Mouse (Mus musculus): ENCODE results near the gene Rgs7.

Gene Rgs7

DNA sequence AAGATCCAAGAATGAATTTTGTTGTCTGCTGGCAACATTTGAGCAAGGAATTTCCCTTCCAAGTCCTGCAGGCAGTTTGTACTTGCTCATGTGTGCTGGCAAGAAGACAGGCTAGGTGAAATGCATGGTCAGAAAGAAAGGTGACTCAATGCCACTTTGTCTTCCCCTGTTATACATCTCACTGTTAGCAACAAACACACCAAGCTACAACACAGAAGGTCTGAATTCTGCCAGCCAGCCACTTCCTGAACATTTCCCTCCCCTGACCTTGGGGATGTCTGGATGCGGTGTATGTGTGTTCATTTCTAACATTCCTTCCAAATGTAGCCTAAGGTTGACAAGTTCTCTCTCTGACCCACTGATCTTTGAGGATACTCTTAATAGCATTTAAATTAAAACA lies 191.4 kb downstream of the Rgs7 start:
- DNase-seq (ENCODE audit: low spot score in 2 of 2) = no peak

DNA sequence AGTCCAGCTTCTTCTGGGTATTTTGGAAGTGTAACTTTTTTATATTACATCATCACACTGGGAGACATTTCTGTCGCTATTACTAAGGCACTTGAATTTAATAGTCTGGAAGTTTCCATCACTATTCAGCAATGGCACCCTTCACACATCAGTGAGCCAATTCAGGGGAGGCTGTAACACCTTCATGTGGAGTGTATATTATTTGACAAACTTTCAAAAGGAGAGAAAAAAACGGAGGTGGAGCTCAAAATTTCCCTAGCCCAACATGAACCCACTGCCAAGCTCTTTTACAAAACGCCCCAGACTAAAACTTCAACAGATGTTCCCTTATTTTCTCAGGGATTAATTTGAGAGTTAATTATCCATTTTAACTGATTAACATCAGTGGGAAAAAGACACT lies 191.9 kb downstream of the Rgs7 start:
- DNase-seq (ENCODE audit: low spot score in 2 of 2) = no peak

DNA sequence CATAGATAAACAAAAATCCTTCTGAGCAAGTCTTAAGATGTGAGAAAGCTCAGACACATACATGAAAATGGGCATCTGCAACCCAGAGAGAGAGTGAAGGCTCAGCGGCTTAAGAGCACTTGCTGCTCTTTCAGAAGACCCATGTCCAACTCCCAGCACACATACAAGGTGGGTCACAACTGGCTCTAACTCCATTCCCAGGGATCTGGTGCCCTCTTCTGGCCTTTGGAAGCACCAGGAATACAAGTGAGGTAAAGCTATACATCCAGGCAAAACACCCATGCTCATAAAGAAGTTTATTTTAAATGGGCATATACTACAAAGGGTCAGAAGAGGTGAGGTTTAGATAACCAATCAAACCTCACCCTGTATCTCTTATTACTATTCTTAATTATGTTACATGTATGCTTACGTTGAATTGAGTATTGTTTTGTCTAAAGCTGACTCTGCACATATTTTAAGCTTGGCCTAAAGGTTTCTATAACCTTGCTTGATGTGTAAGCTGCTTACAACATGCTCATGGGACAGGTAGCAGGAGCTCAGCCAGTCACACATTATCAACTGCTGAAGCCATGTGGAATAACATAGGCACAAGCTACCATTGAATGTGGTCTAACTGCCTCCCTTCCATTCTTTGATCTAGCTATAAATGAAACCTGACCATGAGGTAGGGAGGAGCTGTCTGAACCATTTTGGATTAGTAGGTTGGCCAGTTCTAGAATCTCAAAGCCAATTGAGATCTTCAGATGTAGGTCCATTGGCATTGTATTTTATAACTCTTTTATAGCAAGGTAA lies 192.5 kb downstream of the Rgs7 start:
- DNase-seq (ENCODE audit: low spot score in 2 of 2) = no peak

DNA sequence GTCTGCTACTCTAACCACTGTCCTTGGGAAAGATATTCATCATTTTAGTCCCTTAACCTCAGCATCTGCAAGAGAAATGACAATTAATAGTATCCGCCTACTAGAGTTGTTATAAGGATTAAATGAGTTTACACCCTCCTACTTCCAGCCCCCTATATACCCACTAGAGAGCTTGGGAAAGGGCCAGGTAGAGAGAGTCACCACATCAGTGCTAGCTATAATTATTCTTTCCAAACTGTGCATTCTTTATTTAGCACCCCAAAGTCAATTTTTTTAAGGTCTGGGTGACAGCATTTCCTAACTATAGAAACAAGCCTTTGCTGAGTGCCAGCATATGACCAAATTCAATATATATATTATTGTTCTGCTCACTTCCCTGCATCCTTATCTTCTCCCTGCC lies 195.4 kb downstream of the Rgs7 start:
- DNase-seq (ENCODE audit: low spot score in 2 of 2) = no peak

DNA sequence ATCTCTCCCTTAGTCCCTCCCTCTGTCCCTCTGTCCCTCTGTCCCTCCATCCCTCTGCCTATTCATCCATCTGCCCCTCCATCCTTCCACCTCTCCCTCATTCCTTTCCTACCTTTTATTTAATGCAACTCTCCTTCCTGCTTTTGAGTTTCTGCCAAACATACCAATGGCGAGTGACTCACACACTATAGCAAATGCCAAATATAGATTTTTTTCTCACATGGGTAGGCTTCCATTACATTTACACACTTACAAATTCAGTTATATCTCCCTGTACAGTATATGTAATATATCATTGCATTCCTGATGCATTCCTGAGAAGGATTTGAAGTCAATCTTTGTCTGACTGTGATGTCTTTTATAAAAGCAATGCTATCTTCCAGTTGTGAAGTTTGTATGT lies 202.2 kb downstream of the Rgs7 start:
- DNase-seq (ENCODE audit: low spot score in 2 of 2) = no peak

DNA sequence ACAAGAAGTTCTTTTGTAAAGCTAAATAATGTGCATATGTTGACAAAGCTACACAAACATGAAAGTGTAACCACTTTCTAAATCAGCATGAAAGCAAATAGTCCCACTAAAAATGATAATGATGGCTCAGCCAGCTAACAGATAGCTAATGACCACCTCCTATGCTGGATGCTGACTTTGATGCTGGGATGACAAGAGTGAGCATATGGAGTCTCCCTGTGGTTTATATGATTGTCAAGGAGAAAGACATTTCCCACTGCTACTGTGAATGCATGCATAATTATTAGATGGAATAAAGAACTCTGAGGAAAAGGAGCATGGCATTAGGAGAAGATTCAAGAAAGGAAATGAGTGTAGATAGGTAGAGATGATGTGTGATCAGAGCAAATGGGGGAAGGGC lies 230.0 kb downstream of the Rgs7 start:
- no peak for DNase-seq (ENCODE audit: low spot score in 2 of 2)

DNA sequence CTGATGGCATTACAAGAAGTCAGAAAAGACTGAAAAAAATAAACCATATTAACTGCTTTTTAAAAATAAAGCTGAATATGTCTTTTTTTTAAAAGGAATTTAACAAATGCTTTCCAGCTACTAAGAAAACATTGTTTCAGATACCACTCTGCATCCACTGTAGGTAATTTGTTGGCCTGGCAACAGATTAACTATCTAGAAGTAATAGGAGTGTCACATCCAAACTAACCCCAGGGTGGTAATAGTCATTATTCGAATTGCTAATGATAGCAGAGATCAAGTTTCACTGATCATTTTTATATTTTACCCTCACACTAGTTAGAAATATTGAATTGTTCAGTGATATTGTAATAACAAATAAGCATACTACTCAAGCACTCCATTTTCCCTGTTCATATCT lies 232.9 kb downstream of the Rgs7 start:
- no peak for DNase-seq (ENCODE audit: low spot score in 2 of 2)

DNA sequence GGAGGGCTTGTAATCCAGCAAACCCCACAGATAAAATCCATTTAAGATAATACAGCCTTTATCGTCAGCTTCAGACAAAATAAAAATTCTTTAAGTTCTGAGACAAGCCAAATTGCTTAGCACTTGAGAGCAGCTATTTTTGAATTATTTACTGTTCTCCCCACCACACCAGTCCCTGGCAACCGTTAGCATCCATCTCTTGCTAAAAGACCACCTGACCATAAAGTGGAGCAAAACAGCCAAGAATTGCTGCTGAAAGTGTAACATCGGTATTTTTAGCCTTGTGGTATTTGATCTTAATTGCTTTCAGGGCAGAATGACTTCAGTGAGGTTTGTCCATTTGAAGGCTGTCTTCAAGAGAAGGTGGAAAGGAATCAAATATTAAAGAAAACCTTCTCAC lies 237.1 kb downstream of the Rgs7 start:
- DNase-seq (ENCODE audit: low spot score in 2 of 2) = no peak

DNA sequence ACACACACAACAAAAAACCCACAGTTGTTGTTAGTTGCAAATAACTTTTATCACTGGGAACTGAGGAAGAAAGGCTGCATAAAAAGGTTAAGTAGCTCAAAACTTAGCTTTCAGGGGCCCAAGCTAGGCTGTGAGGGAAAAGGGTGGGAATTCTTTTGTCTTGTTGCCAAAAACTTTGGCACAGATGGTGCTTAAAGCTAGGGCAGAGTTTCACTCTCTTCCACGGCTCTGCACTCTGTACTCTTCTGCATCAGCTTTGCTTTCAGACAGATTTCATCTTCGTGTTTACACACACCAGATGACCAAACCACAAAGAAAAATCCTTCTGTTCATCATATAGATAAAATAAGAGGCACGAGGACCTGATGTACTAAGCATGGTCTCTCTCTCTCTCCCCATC lies 237.6 kb downstream of the Rgs7 start:
- DNase-seq (ENCODE audit: low spot score in 2 of 2) = no peak

DNA sequence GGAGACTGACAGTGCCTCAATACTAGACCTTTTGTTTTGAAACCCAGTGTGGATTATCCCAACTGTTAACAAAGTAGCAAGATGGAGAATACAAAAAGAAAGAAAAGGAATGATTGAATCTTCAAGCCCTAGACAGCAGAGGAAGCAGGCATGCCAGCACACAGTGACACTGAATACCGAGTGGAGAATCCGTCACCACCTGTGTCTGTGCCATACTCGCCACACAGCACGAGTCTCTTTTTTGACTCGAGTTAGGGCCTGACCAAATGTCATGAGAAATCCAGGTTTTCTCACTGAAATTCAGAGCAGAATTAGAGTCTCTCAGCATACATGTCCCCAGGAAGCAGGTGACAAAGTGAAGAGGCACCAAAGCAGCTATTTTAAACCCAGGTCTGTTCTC lies 250.2 kb downstream of the Rgs7 start:
- no peak for DNase-seq (ENCODE audit: low spot score in 2 of 2)

DNA sequence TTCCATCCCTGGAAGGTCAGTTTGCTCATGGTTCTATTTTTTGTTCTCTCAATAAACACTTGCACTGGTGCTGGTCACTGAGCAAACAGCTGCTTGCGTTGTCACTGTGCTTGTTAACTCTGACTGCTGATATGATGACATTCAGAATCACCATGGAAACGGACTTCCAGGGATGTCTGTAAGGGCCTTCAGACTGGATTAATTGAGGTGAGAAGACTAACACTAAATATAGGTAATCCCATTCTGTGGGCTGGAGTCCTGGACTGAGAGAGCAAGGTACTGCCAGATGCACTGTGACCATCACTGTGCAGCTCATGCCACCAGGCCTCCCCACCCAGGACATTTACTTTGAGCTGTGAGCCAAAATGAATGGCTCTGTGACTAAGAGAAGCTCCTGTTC lies 252.2 kb downstream of the Rgs7 start:
- no peak for DNase-seq (ENCODE audit: low spot score in 2 of 2)

DNA sequence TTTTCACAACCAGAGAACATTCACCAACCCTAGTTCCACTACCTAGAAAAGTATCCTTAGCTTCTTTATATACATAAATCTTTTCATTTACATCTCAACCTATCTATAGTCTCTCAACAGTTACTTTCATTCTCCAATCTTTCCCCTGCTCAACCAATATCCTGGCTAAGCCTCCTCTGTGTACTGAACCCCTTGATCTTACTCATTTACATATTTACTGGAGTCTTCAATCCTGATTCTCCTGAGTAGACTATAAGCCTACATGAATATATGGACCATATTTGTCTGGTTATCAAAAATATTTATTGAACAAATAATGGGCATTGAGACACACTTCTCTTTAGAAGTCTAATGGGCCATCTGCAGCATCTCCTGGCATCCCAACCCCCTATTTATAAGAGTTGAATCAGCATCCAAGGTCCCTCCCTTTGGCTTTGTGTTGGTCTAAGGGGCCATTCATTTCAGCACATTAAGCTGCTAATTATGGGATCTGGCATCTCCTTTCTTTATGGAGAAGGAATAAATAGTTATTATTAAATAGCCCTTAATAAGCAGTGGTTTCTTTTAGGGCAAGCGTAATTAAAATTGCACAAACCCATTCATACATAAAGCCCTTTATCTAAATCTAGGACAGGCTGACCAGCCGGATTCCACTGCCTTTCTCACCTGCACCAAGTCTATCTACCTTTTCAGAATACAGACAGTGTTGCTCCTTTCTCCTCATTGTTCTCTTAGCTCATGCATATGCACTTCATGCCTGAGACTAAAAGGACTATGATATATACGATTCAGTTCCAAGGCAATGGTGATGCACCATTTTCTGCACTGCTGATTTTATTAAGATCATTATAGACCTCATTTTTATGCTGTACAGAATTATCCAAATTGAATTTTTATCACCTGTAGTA lies 270.5 kb downstream of the Rgs7 start:
- DNase-seq (ENCODE audit: low spot score in 2 of 2) = no peak

DNA sequence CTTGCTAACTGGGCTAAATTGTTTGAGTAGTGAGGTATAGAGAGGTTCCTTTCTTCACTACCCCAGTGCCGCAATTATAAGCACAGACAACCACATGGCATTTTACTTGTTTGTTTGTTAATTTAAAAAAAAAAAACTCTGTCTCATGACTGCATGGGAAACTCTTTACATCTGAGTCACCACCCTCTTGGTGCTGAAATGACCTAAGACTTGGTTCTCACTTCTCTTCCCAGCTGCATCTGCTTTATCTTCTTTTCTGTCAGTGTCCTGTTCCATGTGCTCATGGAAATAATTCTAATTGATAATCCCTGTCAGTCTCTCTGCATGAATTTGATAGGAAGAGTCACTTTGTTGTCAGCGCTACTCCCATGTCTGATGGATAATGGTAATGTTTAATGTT lies 272.7 kb downstream of the Rgs7 start:
- DNase-seq (ENCODE audit: low spot score in 2 of 2) = no peak

DNA sequence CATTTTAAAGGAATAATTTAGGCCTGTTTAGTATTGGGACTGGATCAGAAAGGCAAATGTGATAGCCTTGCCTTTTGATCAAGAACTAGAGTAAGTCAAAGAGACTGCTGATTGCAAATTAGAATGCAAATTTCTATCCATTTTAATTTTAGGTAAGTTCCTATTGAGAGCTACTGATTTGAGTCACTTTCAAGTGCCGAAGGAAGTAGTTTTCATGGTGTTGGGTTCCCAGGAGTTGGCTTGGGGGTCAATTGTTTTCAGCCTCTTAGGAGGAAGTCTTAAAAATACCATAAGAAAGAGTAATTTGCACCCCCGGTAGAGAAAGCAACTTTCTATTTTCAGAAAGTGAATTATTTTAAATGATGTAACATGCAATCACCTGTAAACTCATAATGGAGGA lies 285.3 kb downstream of the Rgs7 start:
- DNase-seq (ENCODE audit: low spot score in 2 of 2) = no peak

DNA sequence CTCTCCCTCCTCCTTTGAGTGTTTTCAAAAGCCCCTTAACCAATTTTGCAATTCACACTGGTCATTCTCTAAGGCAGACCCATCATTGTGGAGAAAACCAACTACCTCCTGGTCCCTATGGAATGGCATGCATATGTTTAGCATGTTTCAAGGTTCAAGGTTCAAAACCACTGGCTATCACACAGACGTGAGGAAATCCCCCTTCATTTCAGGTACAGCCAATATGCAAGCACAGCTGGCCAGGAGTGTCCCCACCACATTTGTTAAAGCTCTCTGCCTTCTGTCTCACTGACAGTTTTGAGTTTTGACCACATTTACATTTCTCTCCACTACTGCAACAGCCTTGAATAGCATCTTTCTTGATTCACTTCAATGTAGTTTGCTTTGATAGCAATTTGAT lies 286.7 kb downstream of the Rgs7 start:
- no peak for DNase-seq (ENCODE audit: low spot score in 2 of 2)

DNA sequence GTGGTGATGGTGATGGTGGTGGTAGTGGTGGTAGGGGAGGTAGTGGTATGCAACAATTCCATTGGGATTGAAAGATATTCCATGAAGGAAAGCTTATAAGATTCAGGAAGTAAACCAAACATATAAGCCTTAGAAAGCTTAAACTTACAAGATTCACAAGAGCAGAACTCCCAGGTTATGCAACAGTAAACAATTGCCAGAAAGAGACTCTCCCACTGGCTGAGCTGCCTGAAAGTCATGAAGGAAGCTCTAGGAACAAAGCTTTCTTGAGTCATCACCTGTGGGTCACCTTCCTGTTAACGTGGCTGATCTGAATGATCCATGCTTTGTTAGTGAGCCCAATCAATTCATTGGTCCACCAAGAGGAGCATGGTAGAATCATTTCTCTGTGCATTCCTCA lies 288.8 kb downstream of the Rgs7 start:
- no peak for DNase-seq (ENCODE audit: low spot score in 2 of 2)

DNA sequence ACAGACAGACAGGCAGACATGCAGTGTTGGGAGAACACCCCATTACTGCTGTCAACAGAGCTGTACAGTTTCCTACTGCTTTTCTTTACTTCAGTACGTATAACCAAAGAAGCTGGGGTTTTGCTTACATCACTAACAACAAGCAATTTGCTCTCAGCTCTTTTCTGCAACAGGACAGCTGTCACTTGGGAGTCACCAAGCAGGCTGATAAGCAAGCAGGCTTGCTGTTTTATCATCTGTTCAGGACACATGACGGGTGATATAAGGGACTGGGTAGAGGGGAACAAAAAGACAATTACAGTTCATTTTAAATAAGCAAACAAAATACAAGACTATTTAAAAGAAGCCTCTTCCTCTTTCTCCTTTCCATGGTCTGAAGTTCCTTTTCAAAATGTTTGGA lies 289.4 kb downstream of the Rgs7 start:
- no peak for DNase-seq (ENCODE audit: low spot score in 2 of 2)

DNA sequence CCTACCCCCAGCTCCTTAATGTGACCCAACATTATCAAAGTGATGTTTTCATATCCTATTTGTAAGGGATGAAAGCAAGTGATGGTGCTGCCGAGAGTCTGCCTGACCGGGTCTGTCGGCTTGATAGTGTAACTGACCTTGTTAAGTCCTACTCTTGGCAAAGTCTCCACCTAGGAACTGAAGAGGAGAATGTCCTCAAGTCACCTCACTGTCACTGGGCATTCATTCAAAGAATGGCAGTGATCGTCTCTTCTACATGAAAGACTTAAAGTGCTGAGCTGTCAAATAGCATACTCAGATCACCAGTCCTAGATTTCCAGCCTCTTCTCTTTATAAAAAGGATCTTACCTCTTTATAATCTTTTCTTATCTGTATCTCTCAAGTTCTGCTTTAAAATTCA lies 293.4 kb downstream of the Rgs7 start:
- no peak for DNase-seq (ENCODE audit: low spot score in 2 of 2)

DNA sequence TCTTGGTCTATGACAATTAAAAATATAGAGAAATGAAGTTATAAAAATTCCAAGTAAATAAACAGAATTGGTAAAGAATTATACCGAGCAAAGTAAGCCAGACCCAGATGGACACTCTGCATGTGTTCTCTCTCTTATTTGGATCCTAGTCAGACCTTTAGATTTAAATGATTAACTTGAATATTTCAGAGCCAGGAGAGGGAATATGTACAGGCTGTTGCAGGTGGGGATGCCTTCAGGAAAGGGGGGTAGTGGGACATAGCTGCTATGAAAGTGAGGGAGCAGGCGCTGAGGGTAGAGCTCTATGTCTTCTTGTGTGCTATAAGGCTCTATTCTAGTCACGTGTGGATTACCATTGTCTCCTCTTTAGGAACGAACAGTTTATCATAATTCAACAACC lies 296.5 kb downstream of the Rgs7 start:
- DNase-seq (ENCODE audit: low spot score in 2 of 2) = no peak

DNA sequence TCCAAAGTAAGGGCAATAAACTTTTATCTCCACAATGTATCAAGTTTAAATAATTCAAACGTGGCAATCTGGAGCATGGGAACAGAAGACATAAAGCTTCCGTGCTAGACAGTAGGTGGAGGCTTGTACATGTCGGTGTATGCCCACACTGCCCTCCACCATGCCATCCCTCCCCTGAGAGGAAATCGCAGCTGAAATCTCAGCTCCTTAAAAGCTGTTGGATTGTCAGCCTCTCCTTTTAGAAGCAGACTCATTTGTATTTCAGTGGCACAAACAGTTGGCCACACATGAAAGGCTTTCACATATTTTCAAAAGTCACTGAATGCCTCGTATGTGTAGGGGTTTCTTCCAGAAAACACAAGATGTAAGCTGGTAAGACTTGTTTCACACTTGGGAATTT lies 304.1 kb downstream of the Rgs7 start:
- DNase-seq (ENCODE audit: low spot score in 2 of 2) = no peak

DNA sequence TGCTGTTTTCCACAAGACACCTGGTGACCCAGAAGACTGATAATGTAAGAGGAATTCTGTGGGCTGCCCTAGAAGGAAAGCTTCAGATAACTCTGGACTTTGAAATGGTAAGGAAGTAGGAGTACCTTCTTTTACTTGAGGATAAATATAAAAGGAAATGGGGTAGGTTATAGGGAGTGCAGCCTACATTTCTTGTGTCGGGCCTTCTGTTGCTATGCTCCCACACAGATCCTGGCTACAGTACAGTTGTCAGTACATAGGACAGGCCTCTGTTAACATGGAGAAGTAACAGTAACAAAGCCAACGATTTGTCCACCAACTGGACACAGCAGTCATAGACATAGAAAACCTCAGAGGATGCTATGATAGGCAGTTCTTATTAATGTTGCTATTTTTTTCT lies 307.1 kb downstream of the Rgs7 start:
- DNase-seq (ENCODE audit: low spot score in 2 of 2) = no peak

DNA sequence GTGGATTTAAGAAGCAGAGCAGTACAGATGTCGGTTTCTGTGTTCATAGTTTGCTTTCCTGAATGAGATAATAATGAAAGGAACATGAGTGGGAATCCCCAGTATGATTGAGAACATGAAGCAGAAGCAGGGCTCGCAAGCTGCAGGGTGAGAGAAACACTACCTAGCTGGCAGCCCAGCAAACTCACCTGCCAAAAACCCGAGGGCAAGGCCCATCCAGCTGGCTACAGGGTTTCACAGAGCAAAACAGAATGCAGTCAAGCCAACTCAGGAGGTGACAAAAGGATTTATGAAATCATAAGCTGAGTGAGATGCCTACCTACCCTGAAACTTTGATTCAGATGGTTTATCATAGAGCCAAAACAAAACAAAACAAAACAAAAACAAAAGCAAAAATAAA lies 307.6 kb downstream of the Rgs7 start:
- DNase-seq (ENCODE audit: low spot score in 2 of 2) = no peak

DNA sequence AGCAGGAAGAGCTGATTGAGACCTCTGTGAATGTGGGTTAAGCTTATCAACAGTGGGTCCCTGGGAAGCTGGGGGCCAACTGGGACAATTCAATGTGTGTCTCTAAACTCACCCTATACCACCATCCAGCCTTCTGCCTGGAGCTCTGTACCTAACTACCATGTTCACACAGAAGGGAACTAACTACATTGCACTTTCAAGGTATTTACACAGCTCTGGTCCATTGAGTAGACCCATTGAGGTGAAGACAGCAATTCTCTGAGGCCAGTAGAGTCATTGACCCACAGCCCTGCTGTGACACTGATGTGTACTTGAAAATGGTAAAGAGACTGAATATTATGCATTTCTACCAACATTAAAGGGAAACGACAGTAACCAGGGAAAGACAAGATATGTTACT lies 313.6 kb downstream of the Rgs7 start:
- DNase-seq (ENCODE audit: low spot score in 2 of 2) = no peak
